Mouse (Mus musculus) heart, embryonic 14.5 days (tissue): ENCODE results near the gene Hist1h2aa. TPM values are rescaled to one million over a fixed set of nuclear protein-coding genes. Genes with fewer than 3 reads are reported as not detected.

Source experiments
- ATAC-seq: fragments of 200-750 bp; cut with Nextera tagmentation; 2 replicates; pipeline ENCODE4 v1.8.0; 2017; ENCODE audit warnings: low read depth, moderate TSS enrichment; ENCODE audit not compliant: insufficient number of reproducible peaks, insufficient read depth, low FRiP score
- H3K27ac ChIP-seq, 2 experiments: fragments of 200-500 bp in 1 of 2; fragments of 300-500 bp in 1 of 2; sonication (generic) in 1 of 2; replicated peaks in 1 of 2; 2 replicates each; pipeline ENCODE4 v1.5.1; 2012 to 2014; ENCODE audit warnings: low read depth in 2 of 2, low read length in 2 of 2, control low read depth in 1 of 2, mild to moderate bottlenecking in 1 of 2, mixed read lengths in 1 of 2; ENCODE audit not compliant: control insufficient read depth in 1 of 2, insufficient read depth in 1 of 2
- H3K27me3 ChIP-seq: fragments of 300-500 bp; sonication (generic); 2 replicates; pipeline ENCODE4 v1.6.1; 2014; ENCODE audit warnings: mild to moderate bottlenecking, low read length, control low read depth; ENCODE audit not compliant: control insufficient read depth, insufficient read depth
- H3K36me3 ChIP-seq: fragments of 300-500 bp; sonication (generic); 2 replicates; pipeline ENCODE4 v1.6.1; 2014; ENCODE audit warnings: mild to moderate bottlenecking, control low read depth, low read length, mixed read lengths; ENCODE audit not compliant: control insufficient read depth, insufficient read depth
- H3K4me1 ChIP-seq, 2 experiments: fragments of 200-500 bp in 1 of 2; fragments of 300-500 bp in 1 of 2; sonication (generic) in 1 of 2; 2 replicates each; pipeline ENCODE4 v1.6.1; 2012 to 2014; ENCODE audit warnings: low read length in 2 of 2, control low read depth in 1 of 2, mixed read lengths in 1 of 2; ENCODE audit not compliant: control insufficient read depth in 2 of 2, insufficient read depth in 2 of 2
- H3K4me2 ChIP-seq: fragments of 300-500 bp; sonication (generic); 2 replicates; pipeline ENCODE4 v1.6.1; 2014; ENCODE audit warnings: mild to moderate bottlenecking, low read length
- H3K4me3 ChIP-seq, 2 experiments: fragments of 200-500 bp in 1 of 2; fragments of 300-500 bp in 1 of 2; sonication (generic) in 1 of 2; 2 replicates each; pipeline ENCODE4 v1.5.1; 2012 to 2014; ENCODE audit warnings: low read length in 2 of 2, mild to moderate bottlenecking in 2 of 2, control low read depth in 1 of 2, low read depth in 1 of 2, moderate library complexity in 1 of 2; ENCODE audit not compliant: control insufficient read depth in 1 of 2, insufficient read depth in 1 of 2
- H3K9ac ChIP-seq: fragments of 300-500 bp; sonication (generic); 2 replicates; pipeline ENCODE4 v1.6.1; 2014; ENCODE audit warnings: mild to moderate bottlenecking, low read length
- H3K9me3 ChIP-seq: fragments of 300-500 bp; sonication (generic); 2 replicates; pipeline ENCODE4 v1.6.1; 2016; ENCODE audit warnings: low read length, control low read depth; ENCODE audit not compliant: control insufficient read depth
- WGBS: fragments of 180-500 bp; shearing (Covaris S2); extraction: QIAGEN DNeasy Blood & Tissue Kit; methylation state at CpG from one replicate; pipeline ENCODE4 v1.1.7; 2014; 5-methylcytosine and 5-hydroxymethylcytosine counted together
- microRNA-seq: library from miRNA; unstranded; fragments of <30 nt; microRNA quantifications from one replicate; pipeline ENCODE4, GENCODE M21; 2016
- polyA plus RNA-seq: library from polyadenylated mRNA; unstranded; fragments of >200 nt; fragmentation: Nextera tagmentation; extraction: Ambion mirVana; gene quantifications from 2 replicates; pipeline ENCODE4 v1.2.1, GENCODE M21; 2014

The Hist1h2aa gene
- polyA plus RNA-seq, 1 experiment from 2014 or later = not detected

- Histone ChIP-seq H3K36me3 (no peaks in the 10 kb centered on the region), H3K27me3 (no peaks in the 10 kb centered on the region), H3K4me1 (0 out of 4 replicates have a peak, but pooled peaks cover 0 to 4% of the 10 kb centered on the region in 2 experiments), H3K9me3 (no peaks in the 10 kb centered on the region), H3K27ac (no peak overlapping the region), H3K4me3 (no peak overlapping the region), H3K4me2 (0 out of 2 replicates have a peak overlapping the region, but pooled peaks have one; percentile 4), H3K9ac (no peak overlapping the region)
- 55% methylated on average over 5 of the region's 5 CpGs for WGBS
- ATAC-seq = no peak
Measured at GRCm38 (mm10) chr13:23972271-23972670, 38.0 kb downstream of the Hist1h2aa start.

Small RNAs within 50 kb of the gene (microRNA-seq; reads per million reads assigned to microRNA genes)
- not detected for gene Gm44344

Other genes starting within 250 kb of the Hist1h2aa start
- gene Hist1h1t, start 238.6 kb upstream of the Hist1h2aa start, polyA plus RNA-seq = 0.30 TPM in 1 of 2 replicates, not detected in the other
- gene Hist1h4c, start 236.0 kb upstream of the Hist1h2aa start, polyA plus RNA-seq = 2.2 and 3.2 TPM in 2 replicates
- gene Hfe, start 223.6 kb upstream of the Hist1h2aa start, polyA plus RNA-seq = 13.0 and 15.1 TPM in 2 replicates
- 36.9 and 43.9 TPM in 2 replicates for gene Hist1h1c, start 195.7 kb upstream of the Hist1h2aa start, polyA plus RNA-seq
- gene Hist1h3c, start 188.9 kb upstream of the Hist1h2aa start, polyA plus RNA-seq = 2.5 and 2.7 TPM in 2 replicates
- gene Hist1h2bb, start 187.7 kb upstream of the Hist1h2aa start, polyA plus RNA-seq = 1.7 and 2.3 TPM in 2 replicates
- 14.5 and 14.6 TPM in 2 replicates for gene Hist1h2ab, start 183.3 kb upstream of the Hist1h2aa start, polyA plus RNA-seq
- gene Hist1h3b, start 182.2 kb upstream of the Hist1h2aa start, polyA plus RNA-seq = 4.6 and 6.7 TPM in 2 replicates
- gene Hist1h4b, start 177.4 kb upstream of the Hist1h2aa start, polyA plus RNA-seq = 0.63 TPM in 1 of 2 replicates, not detected in the other
- 1.1 TPM in 1 of 2 replicates, not detected in the other for gene Hist1h4a, start 173.2 kb upstream of the Hist1h2aa start, polyA plus RNA-seq
- 2.6 and 3.0 TPM in 2 replicates for gene Hist1h3a, start 172.1 kb upstream of the Hist1h2aa start, polyA plus RNA-seq
- 1.6 and 2.7 TPM in 2 replicates for gene Hist1h1a, start 170.8 kb upstream of the Hist1h2aa start, polyA plus RNA-seq
- not detected in 2 replicates for gene Trim38, start 164.5 kb upstream of the Hist1h2aa start, polyA plus RNA-seq
- not detected in 2 replicates for gene Slc17a2, start 127.5 kb upstream of the Hist1h2aa start, polyA plus RNA-seq
- not detected in 2 replicates for gene Slc17a3, start 95.0 kb upstream of the Hist1h2aa start, polyA plus RNA-seq
- gene Slc17a1, start 66.7 kb upstream of the Hist1h2aa start, polyA plus RNA-seq = not detected in 2 replicates
- not detected in 2 replicates for gene Slc17a4, start 19.5 kb upstream of the Hist1h2aa start, polyA plus RNA-seq
- not detected in 2 replicates for gene Hist1h2ba, start 306 bp upstream of the Hist1h2aa start, polyA plus RNA-seq
- not detected in 2 replicates for gene Scgn, start 56.8 kb downstream of the Hist1h2aa start, polyA plus RNA-seq